In genomic region chr10:37434229-37434628, GRCm38 (mm10) we compare ENCODE assay signal across 27 mouse cellular contexts.
A peak's percentile ranks its signal among the peaks of the same experiment; 100 is the strongest.
DNase-seq lines count a peak whose midpoint lies in the region; ATAC-seq and TF ChIP-seq lines count a peak whose summit lies in the region.
"Had no signal": no experiment of that assay in that cellular context is flagged by ENCODE, and none has a peak within 500 bp of the region (broad histone marks: within the 10 kb centered on the region; RNA-seq: fewer than 3 reads in every experiment).

No protein-coding gene starts in this region.

- no peaks in the 10 kb centered on the region for H3K9me3 ChIP-seq in hindbrain, embryonic 14.5 days (ENCODE audit: control insufficient read depth, low read length)
- H3K9me3 ChIP-seq in hindbrain, embryonic 12.5 days (replicated peaks), result no peaks in the 10 kb centered on the region
- no peaks in the 10 kb centered on the region for H3K9me3 ChIP-seq in neural tube, embryonic 14.5 days (ENCODE audit: control insufficient read depth, low read length)
- H3K9me3 ChIP-seq in forebrain, embryonic 14.5 days (replicated peaks; ENCODE audit: control insufficient read depth, low read length), result no peaks in the 10 kb centered on the region
- H3K9me3 ChIP-seq in lung, postnatal 0 days (ENCODE audit: low read length), result no peaks in the 10 kb centered on the region
- H3K9me3 ChIP-seq: embryonic facial prominence, embryonic 13.5 days; G1E; hindbrain, embryonic 10.5 days; limb, embryonic 12.5 days; midbrain, embryonic 13.5 days had no signal

- no peak for TF ChIP-seq EP300 in lung, postnatal 0 days (IDR thresholded peaks at IDR 0.05)

- H3K9ac ChIP-seq in hindbrain, embryonic 14.5 days, result no peak overlapping the region
- H3K9ac ChIP-seq in hindbrain, embryonic 12.5 days, result no peak overlapping the region
- no peak overlapping the region for H3K9ac ChIP-seq in neural tube, embryonic 14.5 days (replicated peaks; ENCODE audit: low read depth, low read length)
- H3K9ac ChIP-seq in forebrain, embryonic 14.5 days (ENCODE audit: low read length), result no peak overlapping the region
- H3K9ac ChIP-seq in lung, postnatal 0 days (replicated peaks; ENCODE audit: low read depth), result no peak overlapping the region
- H3K9ac ChIP-seq: embryonic facial prominence, embryonic 13.5 days; heart, embryonic 12.5 days; limb, embryonic 12.5 days; liver, postnatal 0 days; midbrain, embryonic 13.5 days had no signal

- DNase-seq in hindbrain, embryonic 14.5 days (ENCODE audit: low spot score), result no peak
- no peak for DNase-seq in neural tube, embryonic 10.5 days (ENCODE audit: extremely low spot score, low spot score)
- DNase-seq in forebrain, embryonic 14.5 days (ENCODE audit: low spot score), result peak; percentile 78
- no peak for DNase-seq in lung, postnatal 0 days (ENCODE audit: low spot score)
- no peak for DNase-seq in right cerebral cortex, postnatal 4 days
- DNase-seq: adrenal gland, adult 8-10 months; B cell, adult 2 months; cerebellum, adult 18-20 months; cerebellum, postnatal 36 days; gastrocnemius, postnatal 14 days; heart, adult 11 months; heart, postnatal 10 days; kidney, postnatal 36 days; liver, postnatal 0 days; lung, postnatal 10 days; thymus, postnatal 14 days had no signal

- peaks cover 3% of the 10 kb centered on the region for H3K4me1 ChIP-seq in hindbrain, embryonic 14.5 days (replicated peaks; ENCODE audit: control insufficient read depth, insufficient read depth, low read length)
- H3K4me1 ChIP-seq in hindbrain, embryonic 12.5 days, result no peaks in the 10 kb centered on the region
- H3K4me1 ChIP-seq in neural tube, embryonic 14.5 days (ENCODE audit: control insufficient read depth, insufficient read depth, low read length), result no peaks in the 10 kb centered on the region
- peaks cover 20% of the 10 kb centered on the region for H3K4me1 ChIP-seq in forebrain, embryonic 14.5 days (ENCODE audit: control insufficient read depth, insufficient read depth, low read length)
- no peaks in the 10 kb centered on the region for H3K4me1 ChIP-seq in lung, postnatal 0 days (ENCODE audit: insufficient read depth, low read depth, low read length)
- H3K4me1 ChIP-seq: heart, embryonic 12.5 days had no signal

- H3K4me3 ChIP-seq in hindbrain, embryonic 14.5 days (replicated peaks; ENCODE audit: low read length), result no peak overlapping the region
- H3K4me3 ChIP-seq in hindbrain, embryonic 12.5 days, result no peak overlapping the region
- no peak overlapping the region for H3K4me3 ChIP-seq in neural tube, embryonic 14.5 days (ENCODE audit: low read depth, low read length)
- H3K4me3 ChIP-seq in forebrain, embryonic 14.5 days (ENCODE audit: low read depth, low read length), result no peak overlapping the region
- H3K4me3 ChIP-seq in lung, postnatal 0 days (ENCODE audit: low read depth, low read length), result no peak overlapping the region
- H3K4me3 ChIP-seq: embryonic facial prominence, embryonic 13.5 days; heart, embryonic 12.5 days; hindbrain, embryonic 10.5 days; limb, embryonic 12.5 days; midbrain, embryonic 13.5 days had no signal

- H3K36me3 ChIP-seq in hindbrain, embryonic 14.5 days (replicated peaks; ENCODE audit: control insufficient read depth, insufficient read depth), result no peaks in the 10 kb centered on the region
- no peaks in the 10 kb centered on the region for H3K36me3 ChIP-seq in hindbrain, embryonic 12.5 days
- no peaks in the 10 kb centered on the region for H3K36me3 ChIP-seq in neural tube, embryonic 14.5 days (ENCODE audit: control insufficient read depth, insufficient read depth, low read length)
- H3K36me3 ChIP-seq in forebrain, embryonic 14.5 days (ENCODE audit: control insufficient read depth, insufficient read depth, low read length), result no peaks in the 10 kb centered on the region
- H3K36me3 ChIP-seq in lung, postnatal 0 days (ENCODE audit: insufficient read depth, low read length), result no peaks in the 10 kb centered on the region
- H3K36me3 ChIP-seq: embryonic facial prominence, embryonic 13.5 days; G1E; heart, embryonic 12.5 days; hindbrain, embryonic 10.5 days; limb, embryonic 12.5 days; midbrain, embryonic 13.5 days had no signal

- 62% methylated on average over 5 of the region's 5 CpGs for WGBS in hindbrain, embryonic 14.5 days
- 64% methylated on average over 5 of the region's 5 CpGs for WGBS in hindbrain, embryonic 12.5 days
- WGBS in neural tube, embryonic 14.5 days, result 48% methylated on average over 5 of the region's 5 CpGs
- WGBS in forebrain, embryonic 14.5 days, result 11% methylated on average over 5 of the region's 5 CpGs
- WGBS in lung, postnatal 0 days, result 65% methylated on average over 5 of the region's 5 CpGs

- no peak overlapping the region; the same call in 1 of the 2 replicates for H3K27ac ChIP-seq in hindbrain, embryonic 14.5 days
- H3K27ac ChIP-seq in hindbrain, embryonic 12.5 days, result no peak overlapping the region
- no peak overlapping the region for H3K27ac ChIP-seq in neural tube, embryonic 14.5 days (ENCODE audit: low read depth, low read length)
- H3K27ac ChIP-seq in forebrain, embryonic 14.5 days (ENCODE audit: low read depth, low read length), result 0 out of 2 replicates have a peak overlapping the region, but pooled peaks have one; percentile 16
- no peak overlapping the region for H3K27ac ChIP-seq in lung, postnatal 0 days (ENCODE audit: low read length)
- H3K27ac ChIP-seq: embryonic facial prominence, embryonic 13.5 days; hindbrain, embryonic 10.5 days; limb, embryonic 12.5 days; midbrain, embryonic 13.5 days had no signal

- 0 out of 2 replicates have a peak, but pooled peaks have one; percentile 37 for ATAC-seq in hindbrain, embryonic 14.5 days (ENCODE audit: low FRiP score)
- no peak for ATAC-seq in hindbrain, embryonic 12.5 days (ENCODE audit: low FRiP score)
- ATAC-seq in neural tube, embryonic 14.5 days (ENCODE audit: low read depth), result peak; percentile 28; the same call in 1 of the 2 replicates
- ATAC-seq in forebrain, embryonic 14.5 days, result peak; percentile 91
- ATAC-seq in lung, postnatal 0 days, result no peak
- ATAC-seq: intestine, postnatal 0 days; liver, postnatal 0 days; midbrain, embryonic 13.5 days had no signal

- no peak overlapping the region for H3K4me2 ChIP-seq in hindbrain, embryonic 14.5 days (replicated peaks)
- H3K4me2 ChIP-seq in hindbrain, embryonic 12.5 days (replicated peaks), result no peak overlapping the region
- H3K4me2 ChIP-seq in neural tube, embryonic 14.5 days (ENCODE audit: low read depth, low read length), result no peak overlapping the region
- no peak overlapping the region for H3K4me2 ChIP-seq in forebrain, embryonic 14.5 days (ENCODE audit: low read length)
- H3K4me2 ChIP-seq in lung, postnatal 0 days (replicated peaks; ENCODE audit: low read depth, low read length), result no peak overlapping the region
- H3K4me2 ChIP-seq: embryonic facial prominence, embryonic 13.5 days; heart, embryonic 12.5 days; limb, embryonic 12.5 days; liver, embryonic 11.5 days; midbrain, embryonic 13.5 days had no signal

- H3K27me3 ChIP-seq in hindbrain, embryonic 14.5 days (ENCODE audit: control insufficient read depth, insufficient read depth, low read length), result no peaks in the 10 kb centered on the region
- H3K27me3 ChIP-seq in hindbrain, embryonic 12.5 days, result no peaks in the 10 kb centered on the region
- H3K27me3 ChIP-seq in neural tube, embryonic 14.5 days (ENCODE audit: control insufficient read depth, insufficient read depth, low read length), result no peaks in the 10 kb centered on the region
- H3K27me3 ChIP-seq in forebrain, embryonic 14.5 days (replicated peaks; ENCODE audit: control insufficient read depth, insufficient read depth, low read length), result no peaks in the 10 kb centered on the region
- no peaks in the 10 kb centered on the region for H3K27me3 ChIP-seq in lung, postnatal 0 days (replicated peaks; ENCODE audit: insufficient read depth, low read length)
- H3K27me3 ChIP-seq: CH12.LX; embryonic facial prominence, embryonic 13.5 days; heart, embryonic 12.5 days; limb, embryonic 12.5 days; midbrain, embryonic 13.5 days had no signal

- TF ChIP-seq CTCF in lung, postnatal 0 days (IDR thresholded peaks at IDR 0.05), result no peak

Comparison
In these comparisons a context has a peak if more than half of its experiments do, and no peak if none do; other contexts are left out.
1. ATAC-seq: peak in hindbrain, embryonic 14.5 days (single experiment), neural tube, embryonic 14.5 days (single experiment) and forebrain, embryonic 14.5 days (single experiment); none in hindbrain, embryonic 12.5 days (single experiment) and lung, postnatal 0 days (single experiment).